Mouse (Mus musculus): ENCODE measurements at regions not wholly inside any gene's neighbourhood (a gene's known extent, or its start where the extent isn't known, plus 50 kb on each side); places are given as distances from the start of the nearest gene placed in this dataset.

DNA sequence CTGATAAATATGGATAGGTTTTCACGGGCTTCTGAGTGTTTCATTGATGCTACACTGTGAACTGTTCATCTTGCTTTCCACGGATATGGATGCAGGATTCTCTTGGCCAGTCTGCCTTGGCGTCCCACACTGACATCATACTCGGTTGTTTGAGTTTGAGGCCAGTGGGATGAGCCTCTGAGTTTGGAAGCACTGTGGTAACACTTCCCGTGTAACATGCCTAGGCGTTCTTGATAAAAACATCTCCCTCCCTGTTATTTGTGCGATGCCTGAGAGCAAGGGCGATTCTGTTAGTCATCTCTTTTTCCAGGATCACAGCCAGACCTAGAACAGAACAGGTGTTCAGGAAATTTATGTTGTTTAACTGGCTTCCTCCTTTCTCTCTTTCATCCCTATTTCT lies 482.5 kb upstream of the Id2 start:
- H3K27ac ChIP-seq (ENCODE audit: insufficient read depth, low read depth, low read length, poor library complexity, severe bottlenecking) = no peak overlapping the region
- no peaks in the 10 kb centered on the region for H3K9me3 ChIP-seq (ENCODE audit: control insufficient read depth, insufficient read depth, low read depth, low read length)
- no peak for DNase-seq (ENCODE audit: low read depth, low spot score)
- no peak overlapping the region for H3K4me3 ChIP-seq (ENCODE audit: insufficient read depth in 1 of 2, low read depth in 1 of 2, low read length in 2 of 2, poor library complexity in 1 of 2, severe bottlenecking in 1 of 2)
- in situ Hi-C loops (cut with MboI; ENCODE audit: low sequenced_read_pairs in 2 of 2, unreplicated experiment in 2 of 2) = no loop called here
- TF ChIP-seq MAFK (IDR thresholded peaks at IDR 0.05; ENCODE audit: insufficient read depth, low read depth, low read length) = no peak
- no peak for TF ChIP-seq HCFC1 (IDR thresholded peaks at IDR 0.05; ENCODE audit: borderline replicate concordance, insufficient read depth, low read length)
- TF ChIP-seq ZNF384 (IDR thresholded peaks at IDR 0.05; ENCODE audit: low read depth, low read length) = no peak
- no peak for TF ChIP-seq CHD2 (IDR thresholded peaks at IDR 0.05; ENCODE audit: low read depth, low read length)
- no peak for TF ChIP-seq ZC3H11A (IDR thresholded peaks at IDR 0.05; ENCODE audit: borderline replicate concordance, low read depth, low read length)
- H3K4me1 ChIP-seq (ENCODE audit: control insufficient read depth in 2 of 2, insufficient read depth in 2 of 2, low read length in 2 of 2, poor library complexity in 1 of 2) = no peaks in the 10 kb centered on the region
- no peaks in the 10 kb centered on the region for H3K36me3 ChIP-seq (ENCODE audit: control insufficient read depth, insufficient read depth, low read length, poor library complexity, severe bottlenecking)
- no peak overlapping the region for H3K9ac ChIP-seq (ENCODE audit: insufficient read depth, low read depth, low read length, poor library complexity, severe bottlenecking)

DNA sequence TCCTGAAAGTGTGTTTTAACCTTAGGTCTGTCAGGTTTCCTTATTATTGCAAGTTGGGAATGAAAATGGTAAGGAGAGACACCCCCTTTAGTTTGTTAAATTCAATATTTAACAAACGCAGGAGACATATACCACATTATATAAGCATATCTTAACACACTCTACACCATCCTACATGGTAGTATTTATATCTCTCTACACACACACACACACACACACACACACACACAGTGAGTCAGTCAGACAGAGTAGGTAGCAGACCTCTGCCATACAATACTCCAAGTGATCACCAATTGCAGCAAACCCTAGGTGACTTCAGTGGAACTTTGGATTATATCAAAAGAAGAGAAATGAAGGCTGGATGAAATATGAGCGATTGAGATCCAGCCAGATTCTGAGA lies 468.2 kb upstream of the Id2 start:
- Histone ChIP-seq H3K36me3 (ENCODE audit: control insufficient read depth, insufficient read depth, low read length, poor library complexity, severe bottlenecking) (no peaks in the 10 kb centered on the region), H3K9ac (ENCODE audit: insufficient read depth, low read depth, low read length, poor library complexity, severe bottlenecking) (no peak overlapping the region), H3K9me3 (ENCODE audit: control insufficient read depth, insufficient read depth, low read depth, low read length) (no peaks in the 10 kb centered on the region), H3K27ac (ENCODE audit: insufficient read depth, low read depth, low read length, poor library complexity, severe bottlenecking) (no peak overlapping the region), H3K4me3 (ENCODE audit: insufficient read depth in 1 of 2, low read depth in 1 of 2, low read length in 2 of 2, poor library complexity in 1 of 2, severe bottlenecking in 1 of 2) (no peak overlapping the region), H3K4me1 (ENCODE audit: control insufficient read depth in 2 of 2, insufficient read depth in 2 of 2, low read length in 2 of 2, poor library complexity in 1 of 2) (no peaks in the 10 kb centered on the region)
- TF ChIP-seq MAFK (IDR thresholded peaks at IDR 0.05; ENCODE audit: insufficient read depth, low read depth, low read length) (no peak), ZNF384 (IDR thresholded peaks at IDR 0.05; ENCODE audit: low read depth, low read length) (no peak), CHD2 (IDR thresholded peaks at IDR 0.05; ENCODE audit: low read depth, low read length) (no peak), HCFC1 (IDR thresholded peaks at IDR 0.05; ENCODE audit: borderline replicate concordance, insufficient read depth, low read length) (no peak), ZC3H11A (IDR thresholded peaks at IDR 0.05; ENCODE audit: borderline replicate concordance, low read depth, low read length) (no peak)
- in situ Hi-C loops (cut with MboI; ENCODE audit: low sequenced_read_pairs in 2 of 2, unreplicated experiment in 2 of 2) = no loop called here
- no peak for DNase-seq (ENCODE audit: low read depth, low spot score)

DNA sequence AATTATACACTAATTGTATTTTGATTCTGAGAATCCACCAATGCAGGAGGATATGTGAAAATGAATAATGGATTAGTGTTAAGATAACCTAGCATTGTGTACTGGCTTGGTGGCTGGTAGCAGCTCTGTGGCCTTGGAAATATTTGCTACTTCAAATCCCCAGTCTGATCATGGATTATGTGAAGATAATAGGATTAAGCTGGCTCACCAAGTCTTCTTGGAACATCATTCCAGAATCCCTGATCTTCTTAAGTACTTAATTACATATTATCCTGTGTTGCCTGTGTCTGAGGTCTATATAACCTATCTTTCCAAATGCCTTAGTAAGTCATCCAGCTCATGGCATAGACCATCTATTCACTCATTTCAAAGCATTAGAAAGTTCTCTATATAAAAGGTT lies 462.7 kb upstream of the Id2 start:
- DNase-seq (ENCODE audit: low read depth, low spot score) = no peak
- Histone ChIP-seq H3K4me1 (ENCODE audit: control insufficient read depth in 2 of 2, insufficient read depth in 2 of 2, low read length in 2 of 2, poor library complexity in 1 of 2) (no peaks in the 10 kb centered on the region), H3K27ac (ENCODE audit: insufficient read depth, low read depth, low read length, poor library complexity, severe bottlenecking) (no peak overlapping the region), H3K4me3 (ENCODE audit: insufficient read depth in 1 of 2, low read depth in 1 of 2, low read length in 2 of 2, poor library complexity in 1 of 2, severe bottlenecking in 1 of 2) (no peak overlapping the region), H3K36me3 (ENCODE audit: control insufficient read depth, insufficient read depth, low read length, poor library complexity, severe bottlenecking) (no peaks in the 10 kb centered on the region), H3K9me3 (ENCODE audit: control insufficient read depth, insufficient read depth, low read depth, low read length) (no peaks in the 10 kb centered on the region), H3K9ac (ENCODE audit: insufficient read depth, low read depth, low read length, poor library complexity, severe bottlenecking) (no peak overlapping the region)
- in situ Hi-C loops (cut with MboI; ENCODE audit: low sequenced_read_pairs in 2 of 2, unreplicated experiment in 2 of 2) = no loop called here
- TF ChIP-seq ZNF384 (IDR thresholded peaks at IDR 0.05; ENCODE audit: low read depth, low read length) (no peak), HCFC1 (IDR thresholded peaks at IDR 0.05; ENCODE audit: borderline replicate concordance, insufficient read depth, low read length) (no peak), MAFK (IDR thresholded peaks at IDR 0.05; ENCODE audit: insufficient read depth, low read depth, low read length) (no peak), ZC3H11A (IDR thresholded peaks at IDR 0.05; ENCODE audit: borderline replicate concordance, low read depth, low read length) (no peak), CHD2 (IDR thresholded peaks at IDR 0.05; ENCODE audit: low read depth, low read length) (no peak)

DNA sequence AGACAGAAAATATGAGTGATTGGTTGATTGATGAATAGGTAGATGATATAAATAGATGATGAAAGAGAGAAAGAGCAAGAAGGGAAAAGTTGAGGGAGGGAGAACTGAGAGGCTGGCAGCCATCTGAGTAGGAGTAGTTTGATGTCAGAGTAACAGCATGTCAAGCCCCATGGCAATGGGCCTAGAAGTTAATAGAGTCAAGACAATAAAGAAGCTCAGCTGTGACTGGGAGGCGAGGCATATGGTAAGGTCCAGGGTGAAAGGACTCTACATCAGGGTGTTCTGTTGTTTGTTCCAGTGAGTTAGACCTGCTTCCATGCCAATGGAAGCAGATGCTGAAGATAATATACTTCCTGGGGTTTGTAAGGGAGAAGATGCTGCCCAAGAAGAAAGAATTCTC lies 456.7 kb upstream of the Id2 start:
- no peak for DNase-seq (ENCODE audit: low read depth, low spot score)
- TF ChIP-seq ZNF384 (IDR thresholded peaks at IDR 0.05; ENCODE audit: low read depth, low read length) = no peak
- TF ChIP-seq HCFC1 (IDR thresholded peaks at IDR 0.05; ENCODE audit: borderline replicate concordance, insufficient read depth, low read length) = no peak
- no peak for TF ChIP-seq ZC3H11A (IDR thresholded peaks at IDR 0.05; ENCODE audit: borderline replicate concordance, low read depth, low read length)
- no peak for TF ChIP-seq MAFK (IDR thresholded peaks at IDR 0.05; ENCODE audit: insufficient read depth, low read depth, low read length)
- TF ChIP-seq CHD2 (IDR thresholded peaks at IDR 0.05; ENCODE audit: low read depth, low read length) = no peak
- H3K4me1 ChIP-seq (ENCODE audit: control insufficient read depth in 2 of 2, insufficient read depth in 2 of 2, low read length in 2 of 2, poor library complexity in 1 of 2) = no peaks in the 10 kb centered on the region

DNA sequence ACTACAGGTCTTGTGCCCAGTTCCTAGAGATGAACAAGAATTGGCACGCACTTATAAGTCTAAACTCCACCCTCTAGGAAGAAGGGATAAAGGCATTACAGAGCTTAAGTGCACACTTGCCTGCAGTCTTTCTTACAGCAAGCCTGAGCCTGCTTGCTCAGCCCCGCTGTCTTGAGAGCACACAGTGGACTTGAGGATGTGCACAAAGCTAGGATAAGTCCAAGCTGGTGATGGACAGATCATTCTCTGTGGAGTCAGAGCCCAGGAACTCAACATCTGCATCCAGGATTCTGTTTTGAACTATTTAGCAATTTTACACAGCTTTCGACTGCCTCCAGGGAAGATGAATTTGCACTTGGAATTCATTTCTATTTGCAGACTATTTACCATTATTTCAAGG lies 452.8 kb upstream of the Id2 start:
- H3K9me3 ChIP-seq (ENCODE audit: control insufficient read depth, insufficient read depth, low read depth, low read length) = no peaks in the 10 kb centered on the region
- H3K9ac ChIP-seq (ENCODE audit: insufficient read depth, low read depth, low read length, poor library complexity, severe bottlenecking) = no peak overlapping the region
- no peaks in the 10 kb centered on the region for H3K4me1 ChIP-seq (ENCODE audit: control insufficient read depth in 2 of 2, insufficient read depth in 2 of 2, low read length in 2 of 2, poor library complexity in 1 of 2)
- in situ Hi-C loops (cut with MboI; ENCODE audit: low sequenced_read_pairs in 2 of 2, unreplicated experiment in 2 of 2) = no loop called here
- no peak overlapping the region for H3K27ac ChIP-seq (ENCODE audit: insufficient read depth, low read depth, low read length, poor library complexity, severe bottlenecking)
- H3K36me3 ChIP-seq (ENCODE audit: control insufficient read depth, insufficient read depth, low read length, poor library complexity, severe bottlenecking) = no peaks in the 10 kb centered on the region
- no peak for TF ChIP-seq CHD2 (IDR thresholded peaks at IDR 0.05; ENCODE audit: low read depth, low read length)
- H3K4me3 ChIP-seq (ENCODE audit: insufficient read depth in 1 of 2, low read depth in 1 of 2, low read length in 2 of 2, poor library complexity in 1 of 2, severe bottlenecking in 1 of 2) = no peak overlapping the region
- no peak for DNase-seq (ENCODE audit: low read depth, low spot score)

More for the DNA sequence above, 456.7 kb upstream of the Id2 start:
- H3K27ac ChIP-seq (ENCODE audit: insufficient read depth, low read depth, low read length, poor library complexity, severe bottlenecking) = no peak overlapping the region
- no peaks in the 10 kb centered on the region for H3K36me3 ChIP-seq (ENCODE audit: control insufficient read depth, insufficient read depth, low read length, poor library complexity, severe bottlenecking)
- in situ Hi-C loops (cut with MboI; ENCODE audit: low sequenced_read_pairs in 2 of 2, unreplicated experiment in 2 of 2) = no loop called here
- no peak overlapping the region for H3K4me3 ChIP-seq (ENCODE audit: insufficient read depth in 1 of 2, low read depth in 1 of 2, low read length in 2 of 2, poor library complexity in 1 of 2, severe bottlenecking in 1 of 2)
- no peak overlapping the region for H3K9ac ChIP-seq (ENCODE audit: insufficient read depth, low read depth, low read length, poor library complexity, severe bottlenecking)
- H3K9me3 ChIP-seq (ENCODE audit: control insufficient read depth, insufficient read depth, low read depth, low read length) = no peaks in the 10 kb centered on the region
